ENCODE assay signal across 14 mouse cellular contexts in the genomic region with DNA sequence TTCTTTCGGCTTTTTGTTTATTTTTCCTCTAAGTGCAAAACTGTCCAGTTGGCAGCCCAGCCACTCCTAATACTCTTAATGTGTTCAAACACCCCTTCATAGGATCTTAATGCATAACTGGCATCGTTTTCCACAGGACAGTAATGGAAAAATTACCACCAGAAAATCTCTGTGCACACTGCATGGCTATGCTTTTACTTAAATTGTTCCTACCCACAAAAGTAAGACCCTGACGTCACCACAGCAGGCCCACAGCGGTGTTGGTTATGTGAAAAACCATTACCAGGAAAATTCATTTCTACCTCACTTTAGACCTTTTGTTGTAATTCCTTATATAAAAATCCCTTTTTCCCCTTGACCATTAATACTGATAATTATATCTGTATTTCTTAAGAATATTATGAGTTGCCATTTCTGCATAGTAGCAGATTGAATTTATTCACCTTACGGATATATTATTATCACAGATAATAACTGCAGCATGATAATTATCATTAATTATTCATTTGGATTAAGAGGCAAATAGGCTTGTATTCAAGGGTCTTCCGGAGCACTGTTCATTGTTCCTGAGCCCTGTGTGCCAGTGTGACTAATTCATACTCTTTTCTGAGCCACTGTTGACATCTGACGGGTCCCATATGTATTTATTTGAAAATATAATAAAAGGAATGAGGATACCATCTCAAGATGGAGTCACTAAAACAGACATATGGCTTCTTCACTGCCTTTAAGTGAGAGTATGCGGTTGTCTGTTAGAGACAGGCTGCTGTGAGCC.
"Had no signal": no experiment of that assay in that cellular context is flagged by ENCODE, and none has a peak within 500 bp of the region (broad histone marks: within the 10 kb centered on the region; RNA-seq: fewer than 3 reads in every experiment).

No protein-coding gene starts in this region.

- H3K9ac ChIP-seq: kidney, embryonic 15.5 days; limb, embryonic 15.5 days; liver, embryonic 12.5 days; lung, embryonic 14.5 days; neural tube, embryonic 12.5 days had no signal

- H3K4me1 ChIP-seq: kidney, embryonic 15.5 days; limb, embryonic 15.5 days; liver, embryonic 12.5 days; neural tube, embryonic 12.5 days had no signal

- DNase-seq: kidney, adult 18-20 months; kidney, postnatal 14 days; lung, embryonic 14.5 days; lung, postnatal 10 days; lung, postnatal 4 days; right cerebral cortex, adult 18-20 months; right cerebral cortex, postnatal 25 days; thymus, postnatal 36 days had no signal

- H3K4me2 ChIP-seq: kidney, embryonic 15.5 days; limb, embryonic 15.5 days; liver, embryonic 12.5 days; lung, embryonic 14.5 days; neural tube, embryonic 12.5 days had no signal

- H3K4me3 ChIP-seq: kidney, embryonic 15.5 days; left cerebral cortex, adult 2 months; limb, embryonic 15.5 days; liver, embryonic 12.5 days; myocyte; neural tube, embryonic 12.5 days had no signal

- H3K27ac ChIP-seq: kidney, embryonic 15.5 days; left cerebral cortex, adult 2 months; limb, embryonic 15.5 days; liver, embryonic 12.5 days; neural tube, embryonic 12.5 days had no signal

- H3K27me3 ChIP-seq: kidney, embryonic 15.5 days; limb, embryonic 15.5 days; liver, embryonic 12.5 days; neural tube, embryonic 12.5 days had no signal

- H3K36me3 ChIP-seq: kidney, embryonic 15.5 days; limb, embryonic 15.5 days; liver, embryonic 12.5 days; neural tube, embryonic 12.5 days had no signal

- ATAC-seq: liver, embryonic 12.5 days had no signal

- H3K9me3 ChIP-seq: kidney, embryonic 15.5 days; limb, embryonic 15.5 days; liver, embryonic 12.5 days; neural tube, embryonic 12.5 days had no signal
